Mouse (Mus musculus): ENCODE results near the gene Slc39a11.

- TF ChIP-seq EP300 (IDR thresholded peaks at IDR 0.05), result no peak
- no peak for TF ChIP-seq CTCF (IDR thresholded peaks at IDR 0.05)
Observed at GRCm38 (mm10) chr11:113683627-113683956, 33.7 kb upstream of the Slc39a11 start.

All from lung, postnatal 0 days (tissue).